9 mouse cellular contexts compared by ENCODE assay signal in genomic region chr5:4918376-4918775, GRCm38 (mm10).
DNase-seq lines count a peak whose midpoint lies in the region; ATAC-seq and TF ChIP-seq lines count a peak whose summit lies in the region.
"Had no signal": no experiment of that assay in that cellular context is flagged by ENCODE, and none has a peak within 500 bp of the region (broad histone marks: within the 10 kb centered on the region; RNA-seq: fewer than 3 reads in every experiment).

No protein-coding gene starts in this region.

- 8% methylated on average over 6 of the region's 6 CpGs for WGBS in forebrain, embryonic 15.5 days
- 12% methylated on average over 6 of the region's 6 CpGs for WGBS in liver, embryonic 14.5 days (ENCODE audit: insufficient replicate concordance)
- WGBS in neural tube, embryonic 14.5 days, result 10% methylated on average over 6 of the region's 6 CpGs

- H3K9me3 ChIP-seq in MEL (replicated peaks; ENCODE audit: insufficient read depth, low read length), result no peaks in the 10 kb centered on the region
- H3K9me3 ChIP-seq in forebrain, embryonic 15.5 days, result no peaks in the 10 kb centered on the region
- H3K9me3 ChIP-seq in liver, embryonic 14.5 days (ENCODE audit: control insufficient read depth, low read length), result no peaks in the 10 kb centered on the region
- H3K9me3 ChIP-seq in neural tube, embryonic 14.5 days (ENCODE audit: control insufficient read depth, low read length), result no peaks in the 10 kb centered on the region
- H3K9me3 ChIP-seq: heart, embryonic 13.5 days had no signal

- DNase-seq in CD4-positive, CD25-positive, alpha-beta regulatory T cell, adult 2 months (ENCODE audit: low read depth, low spot score), result peak; percentile 70
- peak; percentile 64 for DNase-seq in MEL (ENCODE audit: low read depth, low spot score)
- DNase-seq in cerebellum, adult 11-12 months, result peak; percentile 46
- peak; percentile 61 for DNase-seq in kidney, adult 9 months
- DNase-seq in liver, embryonic 14.5 days (ENCODE audit: low read depth in 3 of 3, low spot score in 3 of 3), result peak; percentile 11 to 14 (median 12)
- DNase-seq in yolk sac, embryonic 10.5 days (ENCODE audit: low spot score), result no peak

- no peak for TF ChIP-seq EP300 in MEL (IDR thresholded peaks at IDR 0.05; ENCODE audit: low read depth in 1 of 2, low read length in 2 of 2)
- TF ChIP-seq EP300 in liver, embryonic 14.5 days (IDR thresholded peaks at IDR 0.05; ENCODE audit: low read depth), result no peak

- no peak overlapping the region for H3K27ac ChIP-seq in MEL (ENCODE audit: control insufficient read depth, low read depth, low read length)
- H3K27ac ChIP-seq in forebrain, embryonic 15.5 days (replicated peaks), result no peak overlapping the region
- no peak overlapping the region for H3K27ac ChIP-seq in liver, embryonic 14.5 days
- H3K27ac ChIP-seq in neural tube, embryonic 14.5 days (ENCODE audit: low read depth, low read length), result no peak overlapping the region
- H3K27ac ChIP-seq: heart, embryonic 13.5 days had no signal

- H3K79me2 ChIP-seq in MEL (ENCODE audit: control insufficient read depth, insufficient read depth, low read length, poor library complexity), result no peaks in the 10 kb centered on the region

- H3K4me1 ChIP-seq in MEL (ENCODE audit: control insufficient read depth in 1 of 2, insufficient read depth in 2 of 2, low read length in 2 of 2), result no peaks in the 10 kb centered on the region
- peaks cover 3% of the 10 kb centered on the region; the same call in 1 of the 2 replicates for H3K4me1 ChIP-seq in forebrain, embryonic 15.5 days
- H3K4me1 ChIP-seq in liver, embryonic 14.5 days (replicated peaks; ENCODE audit: control insufficient read depth in 2 of 2, insufficient read depth in 2 of 2, low read length in 1 of 2), result no peaks in the 10 kb centered on the region
- no peaks in the 10 kb centered on the region for H3K4me1 ChIP-seq in neural tube, embryonic 14.5 days (ENCODE audit: control insufficient read depth, insufficient read depth, low read length)
- H3K4me1 ChIP-seq: heart, embryonic 13.5 days had no signal

- peak; percentile 59; the same call in 1 of the 2 replicates for ATAC-seq in forebrain, embryonic 15.5 days (replicated peaks)
- ATAC-seq in liver, embryonic 14.5 days (ENCODE audit: insufficient read depth), result no peak
- peak; percentile 60; the same call in 1 of the 2 replicates for ATAC-seq in neural tube, embryonic 14.5 days (ENCODE audit: low read depth)

- H3K4me2 ChIP-seq in forebrain, embryonic 15.5 days (replicated peaks), result no peak overlapping the region
- no peak overlapping the region for H3K4me2 ChIP-seq in liver, embryonic 14.5 days (ENCODE audit: low read depth)
- H3K4me2 ChIP-seq in neural tube, embryonic 14.5 days (ENCODE audit: low read depth, low read length), result no peak overlapping the region
- H3K4me2 ChIP-seq: heart, embryonic 13.5 days had no signal

- TF ChIP-seq POLR2A in MEL (IDR thresholded peaks at IDR 0.05; ENCODE audit: control insufficient read depth in 1 of 2, insufficient read depth in 1 of 2, low read depth in 1 of 2, low read length in 2 of 2, poor library complexity in 1 of 2), result no peak

- peak; percentile 68 for TF ChIP-seq RAD21 in MEL (IDR thresholded peaks at IDR 0.05; ENCODE audit: low read depth, low read length)

- peak; percentile 70 to 86 (median 70) for TF ChIP-seq CTCF in MEL (IDR thresholded peaks at IDR 0.05 in 2 of 3, conservative IDR thresholded peaks at IDR 0.05 in 1 of 3; ENCODE audit: control insufficient read depth in 1 of 3, insufficient read depth in 1 of 3, low read depth in 2 of 3, low read length in 3 of 3, poor library complexity in 1 of 3, severe bottlenecking in 1 of 3)
- TF ChIP-seq CTCF in liver, embryonic 14.5 days (IDR thresholded peaks at IDR 0.05; ENCODE audit: low read depth), result peak; percentile 80

- H3K36me3 ChIP-seq in MEL (ENCODE audit: control insufficient read depth in 1 of 2, insufficient read depth in 2 of 2, low read length in 2 of 2), result no peaks in the 10 kb centered on the region
- H3K36me3 ChIP-seq in forebrain, embryonic 15.5 days, result no peaks in the 10 kb centered on the region
- H3K36me3 ChIP-seq in liver, embryonic 14.5 days (replicated peaks; ENCODE audit: control insufficient read depth, insufficient read depth, low read depth), result no peaks in the 10 kb centered on the region
- H3K36me3 ChIP-seq in neural tube, embryonic 14.5 days (ENCODE audit: control insufficient read depth, insufficient read depth, low read length), result no peaks in the 10 kb centered on the region
- H3K36me3 ChIP-seq: heart, embryonic 13.5 days had no signal

- H3K4me3 ChIP-seq in MEL (ENCODE audit: control insufficient read depth in 1 of 2, insufficient read depth in 1 of 2, low read depth in 2 of 2, low read length in 2 of 2), result no peak overlapping the region
- no peak overlapping the region for H3K4me3 ChIP-seq in forebrain, embryonic 15.5 days
- no peak overlapping the region for H3K4me3 ChIP-seq in liver, embryonic 14.5 days (ENCODE audit: insufficient read depth in 1 of 2, low read depth in 2 of 2, low read length in 2 of 2)
- no peak overlapping the region for H3K4me3 ChIP-seq in neural tube, embryonic 14.5 days (ENCODE audit: low read depth, low read length)
- H3K4me3 ChIP-seq: heart, embryonic 13.5 days had no signal

- no peak overlapping the region for H3K9ac ChIP-seq in MEL (ENCODE audit: control insufficient read depth, low read depth, low read length, poor library complexity, severe bottlenecking)
- no peak overlapping the region for H3K9ac ChIP-seq in forebrain, embryonic 15.5 days (replicated peaks)
- H3K9ac ChIP-seq in liver, embryonic 14.5 days (replicated peaks), result no peak overlapping the region
- H3K9ac ChIP-seq in neural tube, embryonic 14.5 days (replicated peaks; ENCODE audit: low read depth, low read length), result no peak overlapping the region
- H3K9ac ChIP-seq: heart, embryonic 13.5 days had no signal

- H3K27me3 ChIP-seq in MEL (ENCODE audit: control insufficient read depth in 1 of 2, insufficient read depth in 2 of 2, low read length in 2 of 2), result no peaks in the 10 kb centered on the region; a peak in 1 of 4 replicates
- no peaks in the 10 kb centered on the region for H3K27me3 ChIP-seq in forebrain, embryonic 15.5 days
- H3K27me3 ChIP-seq in liver, embryonic 14.5 days (ENCODE audit: control insufficient read depth, insufficient read depth, low read length), result no peaks in the 10 kb centered on the region
- no peaks in the 10 kb centered on the region for H3K27me3 ChIP-seq in neural tube, embryonic 14.5 days (ENCODE audit: control insufficient read depth, insufficient read depth, low read length)
- H3K27me3 ChIP-seq: heart, embryonic 13.5 days had no signal

TF ChIP-seq in MEL, 35 proteins besides CTCF, POLR2A, EP300 and RAD21:
- TF ChIP-seq RCOR1 (IDR thresholded peaks at IDR 0.05; ENCODE audit: low read depth, low read length) (no peak), KAT2A (conservative IDR thresholded peaks at IDR 0.05; ENCODE audit: low read depth, low read length) (no peak), SMC3 (IDR thresholded peaks at IDR 0.05; ENCODE audit: low read depth, low read length) (peak; percentile 61)
TF ChIP-seq in MEL: peak in this region for 1.
